Mouse (Mus musculus) liver, postnatal 0 days (tissue): ENCODE data around the gene Fads1.

ENCODE experiments used
- CTCF ChIP-seq: sonication (generic); IDR thresholded peaks from 2 replicates; pipeline ENCODE4 v1.5.1; 2016; ENCODE audit warnings: antibody characterized with exemption, low read depth
- EP300 ChIP-seq: IDR thresholded peaks from 2 replicates; pipeline ENCODE4 v1.6.1; 2016; ENCODE audit warnings: antibody characterized with exemption, low read depth, mild to moderate bottlenecking

DNA sequence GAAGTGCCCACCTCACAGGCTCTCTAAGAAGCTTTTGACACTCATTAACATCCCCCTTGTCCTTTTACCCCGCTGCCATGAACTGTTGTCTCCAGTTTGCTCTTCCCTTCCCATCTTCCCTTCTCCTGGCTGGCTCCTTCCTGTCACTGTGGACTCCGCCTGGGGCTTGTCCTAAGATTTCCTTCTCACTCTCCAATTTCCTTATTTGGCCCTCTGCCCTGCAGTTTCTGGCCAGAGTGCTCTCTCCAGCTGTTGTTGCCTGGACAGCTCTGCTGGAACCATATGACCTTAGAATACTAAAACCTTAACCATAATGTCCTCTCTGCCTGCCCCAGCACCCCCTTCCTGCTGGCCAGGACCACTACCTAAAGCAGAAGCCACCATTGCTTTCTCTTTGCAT, 48.0 kb upstream of the Fads1 start:
- TF ChIP-seq EP300 (no peak), CTCF (no peak)
